Mouse (Mus musculus) C2C12 (cell line): ENCODE data around the gene Usp49. TPM values are rescaled to one million over a fixed set of nuclear protein-coding genes. Genes with fewer than 3 reads are reported as not detected.

Experiments used
- H3K27me3 ChIP-seq: one replicate; pipeline ENCODE4 v1.6.1; 2011; ENCODE audit not compliant: control insufficient read depth, insufficient read depth, insufficient read length
- H3K36me3 ChIP-seq: one replicate; pipeline ENCODE4 v1.6.1; 2011; ENCODE audit not compliant: control insufficient read depth, insufficient read depth
- H3K4me3 ChIP-seq: one replicate; pipeline ENCODE4 v1.5.1; 2011; ENCODE audit warnings: mild to moderate bottlenecking, control low read depth; ENCODE audit not compliant: poor library complexity, insufficient read depth, severe bottlenecking
- H3K79me2 ChIP-seq: one replicate; pipeline ENCODE4 v1.6.1; 2011; ENCODE audit not compliant: control insufficient read depth, insufficient read depth
- H3K79me3 ChIP-seq: one replicate; pipeline ENCODE4 v1.6.1; 2011; ENCODE audit warnings: low read depth, control low read depth
- H3ac ChIP-seq: one replicate; pipeline ENCODE3; 2011; ENCODE audit warnings: low read depth; ENCODE audit not compliant: control insufficient read depth, insufficient read length
- CEBPB ChIP-seq: IDR thresholded peaks from one replicate; pipeline ENCODE4 v1.6.1; 2011; ENCODE audit warnings: low read depth, mild to moderate bottlenecking, control low read depth, moderate library complexity
- CTCF ChIP-seq: IDR thresholded peaks from one replicate; pipeline ENCODE4 v1.5.1; 2011; ENCODE audit not compliant: control insufficient read depth, insufficient read depth, insufficient read length
- FOSL1 ChIP-seq: IDR thresholded peaks from one replicate; pipeline ENCODE4 v1.8.0; 2011; ENCODE audit warnings: mild to moderate bottlenecking, low read length; ENCODE audit not compliant: poor library complexity, insufficient read depth, severe bottlenecking
- MAX ChIP-seq: IDR thresholded peaks from one replicate; pipeline ENCODE4 v1.6.1; 2011; ENCODE audit warnings: mild to moderate bottlenecking, control low read depth
- MYOD1 ChIP-seq: IDR thresholded peaks from one replicate; pipeline ENCODE4 v1.6.1; 2011; ENCODE audit warnings: low read depth; ENCODE audit not compliant: control insufficient read depth, insufficient read length
- MYOG ChIP-seq: IDR thresholded peaks from one replicate; pipeline ENCODE4 v1.6.1; 2011; ENCODE audit not compliant: control insufficient read depth, insufficient read length; ENCODE audit errors: extremely low read depth
- USF1 ChIP-seq: IDR thresholded peaks from one replicate; pipeline ENCODE4 v1.6.1; 2011; ENCODE audit warnings: low read depth, mild to moderate bottlenecking, control low read depth, moderate library complexity
- polyA plus RNA-seq: library from polyadenylated mRNA; unstranded; fragments of >200 nt; fragmentation: generic; extraction: Trizol; gene quantifications from one replicate; pipeline ENCODE4 v1.2.1, GENCODE M21; 2012; ENCODE audit warnings: missing spikeins

The Usp49 gene
- polyA plus RNA-seq, 1 experiment: 3.2 TPM

DNA sequence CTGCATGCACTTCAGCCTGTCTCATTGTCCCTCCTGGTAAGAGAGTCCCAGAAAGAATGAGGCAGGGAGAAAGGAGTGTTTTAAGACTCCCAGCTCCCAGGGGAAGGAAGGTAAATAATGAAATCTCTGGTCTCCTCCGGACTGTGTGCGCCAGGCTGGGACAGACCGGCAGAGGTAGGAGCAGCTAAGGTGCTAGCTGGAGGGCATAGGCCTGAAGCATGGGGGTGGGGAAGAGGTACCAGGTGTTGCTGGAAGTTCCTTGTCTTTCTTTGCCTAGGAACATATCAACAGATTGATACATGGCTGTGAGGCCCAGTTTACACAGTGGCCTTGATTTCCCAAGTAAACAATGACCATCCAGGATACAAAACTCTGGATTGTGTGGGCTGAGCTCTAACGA, 78.5 kb downstream of the Usp49 start:
- no peak overlapping the region for H3ac ChIP-seq
- no peak overlapping the region for H3K4me3 ChIP-seq
- H3K36me3 ChIP-seq: no peaks in the 10 kb centered on the region
- H3K79me2 ChIP-seq: no peaks in the 10 kb centered on the region
- H3K27me3 ChIP-seq: peaks cover 24% of the 10 kb centered on the region
- no peaks in the 10 kb centered on the region for H3K79me3 ChIP-seq
- TF ChIP-seq CTCF (no peak), MYOG (no peak), USF1 (no peak), MAX (no peak), CEBPB (no peak), MYOD1 (no peak), FOSL1 (no peak)

DNA sequence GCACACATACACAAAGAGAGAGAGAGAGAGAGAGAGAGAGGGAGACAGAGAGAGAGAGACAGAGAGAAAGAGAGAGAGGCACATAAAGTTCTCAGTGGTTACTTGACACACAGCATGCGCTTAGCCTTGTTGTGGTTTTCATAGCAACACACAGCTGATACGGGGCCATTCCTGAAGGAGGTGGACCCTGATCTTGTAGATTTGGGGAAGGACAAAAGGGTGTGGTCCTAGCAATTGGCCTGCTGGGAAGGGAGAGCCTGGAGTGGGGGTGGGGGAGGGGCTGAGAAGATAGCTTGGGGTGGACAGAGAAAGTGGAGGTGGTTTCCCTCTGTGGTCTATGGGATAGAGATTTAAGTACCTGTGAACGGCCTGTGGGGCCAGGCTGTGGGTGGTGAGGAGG, 79.5 kb downstream of the Usp49 start:
- Histone ChIP-seq H3K27me3 (peaks cover 29% of the 10 kb centered on the region), H3ac (no peak overlapping the region), H3K4me3 (no peak overlapping the region), H3K36me3 (no peaks in the 10 kb centered on the region), H3K79me3 (no peaks in the 10 kb centered on the region), H3K79me2 (no peaks in the 10 kb centered on the region)
- TF ChIP-seq FOSL1 (no peak), MAX (no peak), CTCF (no peak), MYOD1 (no peak), CEBPB (no peak), USF1 (no peak), MYOG (no peak)

DNA sequence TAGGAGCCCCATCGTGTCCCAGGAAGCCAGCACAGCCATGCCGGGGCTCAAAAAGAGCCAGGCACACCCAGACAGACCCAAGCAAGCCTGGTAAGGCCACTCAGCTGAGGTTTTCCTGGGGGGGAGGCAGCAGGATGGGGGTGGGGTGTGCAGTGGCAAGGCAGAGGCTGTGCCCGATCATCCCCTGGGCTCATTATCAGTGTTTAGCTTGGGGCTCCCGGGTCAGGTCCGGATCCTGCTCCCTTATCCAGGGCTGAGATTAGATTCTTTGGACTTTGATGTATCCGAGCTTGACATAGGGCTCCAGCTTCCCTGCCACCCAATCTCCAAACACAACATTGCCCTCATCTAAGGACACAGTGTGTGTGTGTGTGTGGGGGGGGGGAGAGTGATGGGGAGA, 81.4 kb downstream of the Usp49 start:
- H3K79me3 ChIP-seq: no peaks in the 10 kb centered on the region
- no peak overlapping the region for H3ac ChIP-seq
- TF ChIP-seq USF1: no peak
- no peak for TF ChIP-seq CTCF
- no peak for TF ChIP-seq FOSL1
- no peak for TF ChIP-seq MYOG
- no peak for TF ChIP-seq MAX
- no peak for TF ChIP-seq MYOD1
- TF ChIP-seq CEBPB: no peak
- H3K4me3 ChIP-seq: no peak overlapping the region
- no peaks in the 10 kb centered on the region for H3K36me3 ChIP-seq
- H3K27me3 ChIP-seq: peaks cover 48% of the 10 kb centered on the region
- H3K79me2 ChIP-seq: no peaks in the 10 kb centered on the region

DNA sequence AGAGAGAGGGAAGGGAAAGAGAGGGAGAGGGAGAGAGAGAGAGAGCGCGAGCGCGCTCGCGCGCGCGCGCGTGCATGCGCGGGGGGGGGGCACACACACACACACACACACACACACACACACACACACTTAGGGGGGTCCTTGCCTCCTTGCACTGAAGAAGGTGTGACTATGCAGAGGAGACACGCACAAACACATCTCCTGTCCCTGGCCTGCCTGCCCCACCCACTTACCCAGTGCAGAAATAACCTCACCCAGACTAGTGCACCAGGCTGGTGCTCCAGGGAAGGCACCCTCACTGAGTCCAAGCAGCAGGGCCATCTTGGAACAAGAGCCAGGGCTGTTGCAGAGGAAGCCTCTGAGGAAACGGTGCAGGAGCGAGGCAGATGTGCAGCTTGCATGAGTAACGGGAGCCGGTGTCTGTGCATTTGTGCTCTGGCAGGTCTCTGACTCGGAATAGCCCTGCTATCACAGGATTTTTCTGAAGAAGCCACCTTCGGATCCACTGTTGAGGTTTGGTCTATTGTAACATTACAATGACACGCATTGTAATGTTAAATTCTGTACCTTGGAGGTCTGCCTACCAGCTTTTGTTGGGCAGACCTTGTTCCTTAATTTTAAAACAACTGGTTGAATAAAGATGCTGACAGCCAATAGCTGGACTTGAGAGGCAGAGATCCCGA, 82.5 kb downstream of the Usp49 start:
- peaks cover 48% of the 10 kb centered on the region for H3K27me3 ChIP-seq
- no peaks in the 10 kb centered on the region for H3K79me3 ChIP-seq
- no peak for TF ChIP-seq MYOD1
- TF ChIP-seq CTCF: no peak
- TF ChIP-seq MAX: no peak
- TF ChIP-seq USF1: no peak
- no peak for TF ChIP-seq MYOG
- TF ChIP-seq FOSL1: no peak
- no peak for TF ChIP-seq CEBPB

DNA sequence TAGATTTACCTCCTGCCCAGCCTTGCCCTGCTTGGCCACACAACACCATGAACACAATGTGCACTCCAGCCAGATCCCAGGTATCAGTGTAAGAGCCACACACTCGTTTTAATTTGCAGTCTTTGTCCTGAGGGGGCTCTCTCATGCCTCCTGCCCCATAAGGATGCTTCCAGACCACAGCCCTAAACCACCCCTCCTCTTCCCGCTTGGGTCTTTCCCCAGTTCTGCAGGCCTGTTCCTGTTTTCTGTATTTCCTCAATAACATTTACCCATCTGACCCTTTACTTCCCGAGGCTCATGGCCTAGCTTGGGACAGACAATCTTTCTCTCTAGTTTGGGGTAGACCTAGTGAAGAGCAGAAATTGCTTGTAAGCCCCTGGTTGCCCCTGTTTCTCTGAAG, 84.5 kb downstream of the Usp49 start:
- Histone ChIP-seq H3K79me2 (no peaks in the 10 kb centered on the region), H3ac (no peak overlapping the region), H3K79me3 (no peaks in the 10 kb centered on the region), H3K27me3 (peaks cover 40% of the 10 kb centered on the region), H3K36me3 (no peaks in the 10 kb centered on the region), H3K4me3 (no peak overlapping the region)
- TF ChIP-seq CTCF (no peak), MYOD1 (no peak), CEBPB (no peak), FOSL1 (no peak), MYOG (no peak), USF1 (no peak), MAX (no peak)

More for the DNA sequence above, 82.5 kb downstream of the Usp49 start:
- no peak overlapping the region for H3K4me3 ChIP-seq
- H3ac ChIP-seq: no peak overlapping the region
- H3K36me3 ChIP-seq: no peaks in the 10 kb centered on the region
- no peaks in the 10 kb centered on the region for H3K79me2 ChIP-seq
